Mouse (Mus musculus) limb, embryonic 12.5 days (tissue): ENCODE measurements at regions not wholly inside any gene's neighbourhood (a gene's known extent, or its start where the extent isn't known, plus 50 kb on each side); places are given as distances from the start of the nearest gene placed in this dataset.
"Not testable (repeated sequence)": the region's sequence is repeated elsewhere in the genome, so short reads cannot be mapped to it uniquely, and the experiment has no call there.

Experiments
- ATAC-seq: fragments of 200-750 bp; cut with Nextera tagmentation; 2 replicates; pipeline ENCODE4 v1.8.0; 2017; ENCODE audit warnings: low read depth, moderate TSS enrichment; ENCODE audit not compliant: insufficient number of reproducible peaks, insufficient read depth, low FRiP score, low TSS enrichment
- H3K27ac ChIP-seq: fragments of 300-500 bp; sonication (generic); 2 replicates; pipeline ENCODE4 v1.5.1; 2016; ENCODE audit warnings: mild to moderate bottlenecking, moderate library complexity
- H3K27me3 ChIP-seq: fragments of 300-500 bp; sonication (generic); 2 replicates; pipeline ENCODE4 v1.6.1; 2016; ENCODE audit warnings: mild to moderate bottlenecking, moderate library complexity
- H3K36me3 ChIP-seq: fragments of 300-500 bp; sonication (generic); 2 replicates; pipeline ENCODE4 v1.6.1; 2016; ENCODE audit warnings: mild to moderate bottlenecking, moderate library complexity
- H3K4me1 ChIP-seq: fragments of 300-500 bp; sonication (generic); replicated peaks from 2 replicates; pipeline ENCODE4 v1.6.1; 2016
- H3K4me2 ChIP-seq: fragments of 300-500 bp; sonication (generic); 2 replicates; pipeline ENCODE4 v1.6.1; 2016; ENCODE audit warnings: mild to moderate bottlenecking, moderate library complexity
- H3K4me3 ChIP-seq: fragments of 300-500 bp; sonication (generic); replicated peaks from 2 replicates; pipeline ENCODE4 v1.5.1; 2016; ENCODE audit warnings: mild to moderate bottlenecking
- H3K9ac ChIP-seq: fragments of 300-500 bp; sonication (generic); replicated peaks from 2 replicates; pipeline ENCODE4 v1.6.1; 2016; ENCODE audit warnings: mild to moderate bottlenecking, moderate library complexity
- H3K9me3 ChIP-seq: fragments of 300-500 bp; sonication (generic); 2 replicates; pipeline ENCODE4 v1.6.1; 2016; ENCODE audit warnings: mild to moderate bottlenecking, moderate library complexity
- WGBS: fragments of 180-500 bp; shearing (Covaris S2); methylation state at CpG from one replicate; pipeline ENCODE4 v1.1.7; 2016; 5-methylcytosine and 5-hydroxymethylcytosine counted together

DNA sequence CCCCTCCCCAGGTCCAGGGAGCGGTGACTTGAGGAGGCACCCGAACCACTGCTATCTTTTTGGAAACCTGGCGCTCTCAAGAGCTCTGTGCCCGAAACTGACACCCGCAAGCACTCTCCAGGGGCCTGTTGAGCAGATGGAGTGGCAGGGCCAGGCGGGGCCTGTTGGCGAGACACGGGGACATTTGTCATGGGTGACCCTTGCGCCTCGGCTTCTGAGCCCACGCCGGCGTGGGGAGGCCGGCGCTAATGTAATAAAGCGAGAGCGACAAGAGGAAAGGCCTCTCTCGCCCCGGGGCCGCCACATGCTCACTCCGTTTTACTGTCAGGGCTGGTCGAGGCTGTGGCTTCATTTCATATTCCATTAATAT is 85.2 kb downstream of the Nr2f2 start:
- H3K27me3 ChIP-seq, result peaks cover 82% of the 10 kb centered on the region
- peak overlapping the region; percentile 53 for H3K4me2 ChIP-seq
- ATAC-seq, result no peak
- peak overlapping the region; percentile 32 for H3K4me3 ChIP-seq
- 1% methylated on average over 22 of the region's 22 CpGs for WGBS
- H3K4me1 ChIP-seq, result peaks cover 17% of the 10 kb centered on the region
- no peaks in the 10 kb centered on the region for H3K36me3 ChIP-seq
- H3K9ac ChIP-seq, result 0 out of 2 replicates have a peak overlapping the region, but pooled peaks have one; percentile 18
- no peaks in the 10 kb centered on the region for H3K9me3 ChIP-seq
- no peak overlapping the region for H3K27ac ChIP-seq

DNA sequence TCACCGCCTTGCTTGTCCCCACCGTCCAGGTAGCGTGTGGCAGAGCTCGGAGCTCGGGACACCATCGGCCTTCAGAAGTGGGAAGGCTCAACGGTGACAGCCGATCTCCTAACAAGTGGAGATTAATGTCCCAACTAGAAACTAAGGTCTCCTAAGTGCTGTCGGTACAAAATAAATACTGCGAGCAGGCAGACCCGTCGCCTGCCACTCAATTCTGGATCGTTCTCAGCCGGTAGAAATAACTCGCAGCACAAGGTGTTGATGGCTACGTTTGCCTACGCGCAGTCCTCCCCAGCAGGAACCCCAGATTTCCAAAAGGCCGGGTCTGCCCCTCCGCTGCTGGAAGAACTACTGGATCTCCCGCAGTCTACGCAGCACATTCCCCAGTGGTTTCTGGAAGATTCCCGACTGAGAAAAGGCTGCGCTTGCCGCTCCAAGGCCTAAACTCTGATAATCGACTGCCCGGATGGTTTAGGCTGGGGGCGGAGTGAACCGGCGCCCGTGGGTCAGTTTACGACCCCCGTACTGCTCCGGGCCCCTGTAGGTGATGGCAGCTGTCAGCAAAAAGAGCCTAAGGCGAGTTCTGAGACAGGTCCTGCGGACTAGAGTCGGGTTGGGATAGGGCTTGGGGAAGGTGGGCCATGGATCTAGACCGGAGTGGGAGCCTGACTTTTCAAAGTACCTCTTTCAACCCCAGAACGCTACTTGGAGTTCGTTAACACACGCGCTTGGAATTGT is 85.7 kb downstream of the Nr2f2 start:
- H3K36me3 ChIP-seq, result no peaks in the 10 kb centered on the region
- peaks cover 17% of the 10 kb centered on the region for H3K4me1 ChIP-seq
- H3K27ac ChIP-seq, result no peak overlapping the region
- peak overlapping the region; percentile 53 for H3K4me2 ChIP-seq
- peak; percentile 42; the same call in 1 of the 2 replicates for ATAC-seq
- H3K27me3 ChIP-seq, result peaks cover 83% of the 10 kb centered on the region
- peak overlapping the region; percentile 32 for H3K4me3 ChIP-seq
- WGBS, result under 1% methylated on average over 42 of the region's 42 CpGs
- peak overlapping the region; percentile 18; the same call in 1 of the 2 replicates for H3K9ac ChIP-seq
- H3K9me3 ChIP-seq, result no peaks in the 10 kb centered on the region

DNA sequence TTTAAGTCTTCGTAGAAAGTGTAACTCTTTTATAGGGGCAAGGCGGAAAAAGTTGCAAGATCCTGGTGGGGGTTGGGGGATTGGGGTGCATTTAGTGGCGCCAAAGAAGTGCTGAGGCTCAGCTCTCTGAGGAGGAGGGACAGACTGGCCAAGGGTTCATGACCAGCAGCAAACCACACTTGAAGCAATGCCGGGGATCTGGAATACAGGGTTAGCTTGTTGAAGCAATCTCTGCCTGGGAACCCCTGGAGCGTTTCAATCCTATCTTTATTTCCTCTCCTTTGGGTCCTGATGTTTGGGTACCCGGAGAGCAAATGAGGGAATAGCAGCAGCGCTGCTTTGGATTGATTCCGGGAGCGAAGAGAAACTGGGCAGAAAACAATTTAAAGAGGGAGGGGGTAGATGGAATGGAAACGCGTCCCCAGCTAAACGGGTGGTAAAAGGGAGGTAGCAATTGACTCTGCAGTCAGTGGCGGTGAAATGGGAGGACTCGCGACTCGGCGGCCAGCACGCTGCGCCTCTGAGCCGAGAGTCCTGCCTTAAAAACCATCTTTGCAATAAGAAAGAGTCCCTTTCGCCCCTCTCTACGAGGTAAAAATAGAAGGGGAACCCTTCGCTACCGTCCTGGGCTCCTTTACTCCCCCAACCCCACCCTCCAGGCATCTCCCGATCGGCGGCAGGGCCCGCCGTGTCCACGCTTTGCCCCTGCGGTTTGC is 86.5 kb downstream of the Nr2f2 start:
- H3K9me3 ChIP-seq, result no peaks in the 10 kb centered on the region
- under 1% methylated on average over 31 of the region's 31 CpGs for WGBS
- H3K4me1 ChIP-seq, result peaks cover 17% of the 10 kb centered on the region
- H3K4me3 ChIP-seq, result peak overlapping the region; percentile 32
- no peak overlapping the region for H3K27ac ChIP-seq
- H3K4me2 ChIP-seq, result peak overlapping the region; percentile 53
- peaks cover 76% of the 10 kb centered on the region for H3K27me3 ChIP-seq
- 0 out of 2 replicates have a peak, but pooled peaks have one; percentile 52 for ATAC-seq
- H3K9ac ChIP-seq, result 0 out of 2 replicates have a peak overlapping the region, but pooled peaks have one; percentile 27
- no peaks in the 10 kb centered on the region for H3K36me3 ChIP-seq

DNA sequence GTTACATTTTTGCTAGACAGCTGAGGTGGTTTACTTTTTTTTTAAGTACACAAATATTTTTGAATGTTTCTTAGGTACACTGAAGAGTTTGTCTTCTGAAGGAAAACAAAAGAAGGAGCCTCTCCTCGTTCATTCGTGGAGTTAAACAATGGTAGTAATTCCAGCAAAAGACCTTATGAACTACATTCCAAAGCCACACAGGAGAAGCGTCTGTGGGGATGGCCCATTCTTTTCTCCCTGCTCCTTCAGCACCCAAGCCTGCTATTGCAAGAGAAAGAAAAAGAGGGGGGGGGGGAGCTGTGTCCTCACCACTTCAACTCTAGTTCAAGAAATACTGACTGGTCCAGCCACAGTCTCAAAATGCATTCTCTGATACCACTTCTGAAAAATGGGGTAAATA is 87.4 kb downstream of the Nr2f2 start:
- H3K27me3 ChIP-seq, result peaks cover 69% of the 10 kb centered on the region
- ATAC-seq, result no peak
- 5% methylated on average over 3 of the region's 3 CpGs for WGBS
- no peaks in the 10 kb centered on the region for H3K36me3 ChIP-seq
- no peak overlapping the region for H3K27ac ChIP-seq
- no peak overlapping the region for H3K4me3 ChIP-seq
- peaks cover 17% of the 10 kb centered on the region for H3K4me1 ChIP-seq
- H3K9ac ChIP-seq, result no peak overlapping the region
- no peaks in the 10 kb centered on the region for H3K9me3 ChIP-seq
- no peak overlapping the region for H3K4me2 ChIP-seq

DNA sequence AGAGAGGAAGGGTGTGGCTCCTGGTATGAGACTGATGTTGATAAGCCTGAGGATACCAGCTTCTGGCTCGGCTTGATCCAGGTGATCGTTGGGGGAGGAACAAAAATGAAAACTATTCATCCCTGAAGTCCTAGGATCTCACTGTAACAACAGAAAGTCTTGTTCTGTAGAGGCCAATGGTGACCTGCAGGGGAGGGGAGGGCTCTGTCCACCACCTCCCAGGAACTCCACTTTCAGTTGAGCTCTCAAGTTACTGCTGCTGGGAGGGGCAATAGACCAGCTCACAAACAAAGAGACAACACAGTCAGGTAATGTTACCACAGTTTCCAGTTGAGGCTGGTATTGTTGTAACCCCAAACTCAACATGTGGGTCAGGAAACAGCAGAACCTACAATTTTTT is 90.5 kb downstream of the Nr2f2 start:
- Histone ChIP-seq H3K4me3 (no peak overlapping the region), H3K36me3 (no peaks in the 10 kb centered on the region), H3K9ac (no peak overlapping the region), H3K9me3 (no peaks in the 10 kb centered on the region), H3K4me2 (no peak overlapping the region), H3K4me1 (peaks cover 12% of the 10 kb centered on the region), H3K27me3 (peaks cover 38% of the 10 kb centered on the region), H3K27ac (no peak overlapping the region)
- no peak for ATAC-seq
- WGBS, result 83% methylated on average over 2 of the region's 2 CpGs

DNA sequence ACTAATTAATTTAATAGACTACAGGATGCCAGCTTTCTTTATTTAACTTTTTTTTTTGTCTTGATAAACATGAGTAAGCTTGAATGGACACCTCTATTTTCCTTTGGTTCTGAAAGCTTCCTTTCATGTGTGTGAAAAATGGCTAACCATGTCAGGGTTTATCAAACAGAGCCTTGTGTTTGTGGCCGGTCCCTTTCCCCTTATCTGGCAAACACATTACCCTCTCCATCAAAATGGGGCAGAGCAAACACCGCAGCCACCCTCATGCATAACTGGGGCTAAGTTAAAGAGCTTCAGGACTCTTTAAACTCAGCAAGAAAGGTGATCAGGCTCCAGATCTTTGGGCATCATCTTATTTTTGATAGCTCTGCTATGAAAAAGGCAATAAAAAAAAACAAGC is 92.2 kb downstream of the Nr2f2 start:
- Histone ChIP-seq H3K27me3 (peaks cover 22% of the 10 kb centered on the region), H3K36me3 (no peaks in the 10 kb centered on the region), H3K4me1 (no peaks in the 10 kb centered on the region), H3K9ac (no peak overlapping the region), H3K27ac (no peak overlapping the region), H3K4me2 (no peak overlapping the region), H3K9me3 (no peaks in the 10 kb centered on the region), H3K4me3 (no peak overlapping the region)
- no peak for ATAC-seq
- WGBS, result 38% methylated on average over 2 of the region's 2 CpGs

DNA sequence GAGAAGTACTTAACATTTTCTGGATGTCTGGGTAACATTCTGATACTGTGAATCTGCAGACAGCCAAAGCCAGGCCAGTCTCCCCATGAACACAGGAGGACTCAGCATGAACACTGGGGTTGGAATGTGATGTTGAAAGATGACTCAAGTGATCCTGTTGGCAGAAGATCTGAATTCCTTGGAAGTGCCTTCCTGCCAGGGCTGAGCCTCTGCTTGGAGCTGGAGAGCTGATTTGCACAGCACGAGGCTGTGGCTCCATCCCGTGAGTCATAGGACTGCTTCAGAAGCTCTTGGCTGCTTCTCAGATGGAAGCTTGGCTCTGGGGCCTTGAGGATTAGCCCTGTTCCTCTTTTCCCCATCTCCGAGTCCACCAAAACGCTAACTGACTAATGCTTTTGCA is 99.5 kb downstream of the Nr2f2 start:
- no peaks in the 10 kb centered on the region for H3K36me3 ChIP-seq
- H3K4me2 ChIP-seq, result no peak overlapping the region
- no peak for ATAC-seq
- no peak overlapping the region for H3K9ac ChIP-seq
- no peaks in the 10 kb centered on the region for H3K27me3 ChIP-seq
- H3K4me1 ChIP-seq, result no peaks in the 10 kb centered on the region
- 67% methylated on average over 4 of the region's 4 CpGs for WGBS
- no peak overlapping the region for H3K4me3 ChIP-seq
- H3K9me3 ChIP-seq, result no peaks in the 10 kb centered on the region
- H3K27ac ChIP-seq, result no peak overlapping the region

DNA sequence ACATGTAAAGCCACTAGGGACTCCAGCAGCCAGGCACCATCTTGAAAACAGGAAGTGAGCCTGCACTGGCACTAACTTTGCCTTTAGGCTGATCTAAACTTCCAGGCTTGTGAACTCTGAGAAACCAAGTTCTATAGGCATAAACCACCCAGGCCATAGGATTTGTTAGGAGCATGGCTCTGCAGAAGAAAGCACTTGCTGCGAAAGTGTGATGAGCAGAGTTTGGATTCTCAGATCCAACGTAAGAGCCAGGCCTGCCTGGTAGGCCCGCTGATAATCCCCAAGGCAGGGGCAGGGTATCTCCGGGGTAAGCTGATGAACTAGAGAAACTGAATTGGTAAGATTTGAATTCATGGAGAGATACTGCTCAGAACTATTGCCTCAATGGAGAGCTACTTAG is 109.7 kb downstream of the Nr2f2 start:
- no peaks in the 10 kb centered on the region for H3K9me3 ChIP-seq
- no peaks in the 10 kb centered on the region for H3K36me3 ChIP-seq
- no peak for ATAC-seq
- WGBS, result 94% methylated on average over 4 of the region's 4 CpGs
- no peaks in the 10 kb centered on the region for H3K4me1 ChIP-seq
- no peaks in the 10 kb centered on the region for H3K27me3 ChIP-seq
- no peak overlapping the region for H3K4me3 ChIP-seq
- no peak overlapping the region for H3K4me2 ChIP-seq
- H3K27ac ChIP-seq, result no peak overlapping the region
- H3K9ac ChIP-seq, result no peak overlapping the region

DNA sequence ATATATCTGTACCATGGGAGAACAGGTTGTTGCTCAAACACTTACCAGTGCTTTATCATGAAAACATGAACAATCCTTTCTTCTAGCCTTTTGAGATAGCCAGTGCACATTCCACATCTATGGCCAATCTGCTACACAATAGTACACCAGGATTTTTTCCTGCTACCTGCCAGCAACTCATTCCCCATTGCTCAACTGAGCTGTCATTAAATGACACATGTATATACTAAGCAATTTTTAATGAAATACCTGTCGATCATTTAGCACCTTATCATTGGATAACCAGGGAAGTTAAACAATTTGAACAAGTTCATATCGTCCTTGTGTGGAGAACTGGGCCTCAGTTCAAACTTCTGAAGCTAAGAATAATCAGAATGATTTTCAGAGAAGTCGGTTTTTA is 111.5 kb downstream of the Nr2f2 start:
- Histone ChIP-seq H3K36me3 (no peaks in the 10 kb centered on the region), H3K9ac (no peak overlapping the region), H3K9me3 (no peaks in the 10 kb centered on the region), H3K4me3 (no peak overlapping the region), H3K27me3 (no peaks in the 10 kb centered on the region), H3K4me1 (no peaks in the 10 kb centered on the region), H3K4me2 (no peak overlapping the region), H3K27ac (no peak overlapping the region)
- ATAC-seq, result no peak
- WGBS, result 85% methylated on average over 3 of the region's 3 CpGs

DNA sequence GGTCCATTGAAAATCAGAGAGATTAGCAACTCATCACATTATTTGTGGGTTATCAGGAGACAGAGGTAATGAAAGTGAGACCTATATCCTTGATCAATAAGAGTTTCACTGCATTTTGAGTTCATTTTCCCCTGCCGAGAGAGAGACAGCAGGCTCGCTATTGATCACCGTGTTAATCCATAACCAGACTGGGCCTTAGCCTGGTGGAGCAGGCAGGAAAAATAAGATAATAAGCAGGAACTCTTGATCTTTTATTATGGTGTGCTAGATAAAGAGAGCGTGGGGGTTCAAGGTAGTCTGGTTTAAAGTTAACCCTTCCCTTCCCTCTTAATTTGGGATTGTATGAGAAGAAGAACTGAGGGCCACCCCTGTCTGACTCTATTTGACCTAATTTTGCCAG is 113.3 kb downstream of the Nr2f2 start:
- 79% methylated on average over 4 of the region's 4 CpGs for WGBS
- Histone ChIP-seq H3K4me3 (no peak overlapping the region), H3K36me3 (no peaks in the 10 kb centered on the region), H3K27me3 (no peaks in the 10 kb centered on the region), H3K27ac (no peak overlapping the region), H3K9me3 (no peaks in the 10 kb centered on the region), H3K9ac (no peak overlapping the region), H3K4me2 (no peak overlapping the region), H3K4me1 (no peaks in the 10 kb centered on the region)
- ATAC-seq, result no peak

DNA sequence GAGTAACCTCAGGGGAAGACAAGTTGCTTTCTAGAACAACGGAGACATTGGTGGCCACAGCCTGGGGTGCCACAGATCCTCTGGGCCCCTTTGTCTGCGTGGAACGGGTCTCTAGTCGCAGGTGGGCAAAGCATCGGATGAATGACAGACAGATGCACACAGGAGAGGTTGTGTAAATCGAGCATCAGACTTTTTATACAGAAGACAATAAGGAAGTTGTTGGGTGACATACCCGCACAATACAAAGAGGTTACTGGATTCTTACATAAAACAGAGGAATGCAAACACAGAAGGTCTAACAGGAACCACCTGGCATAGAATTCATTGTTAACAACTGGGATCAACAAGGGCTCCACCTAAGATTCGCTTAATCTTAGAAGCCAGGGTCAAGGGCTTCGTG is 127.5 kb downstream of the Nr2f2 start:
- not testable (repeated sequence) for H3K27ac ChIP-seq, H3K9me3 ChIP-seq, H3K36me3 ChIP-seq, H3K4me1 ChIP-seq, H3K9ac ChIP-seq, H3K4me2 ChIP-seq, H3K27me3 ChIP-seq, ATAC-seq, H3K4me3 ChIP-seq
- WGBS, result 93% methylated on average over 9 of the region's 9 CpGs
